Mouse (Mus musculus) lung, postnatal 0 days (tissue): ENCODE measurements around the gene Htra1.

Experiments used
- CTCF ChIP-seq: IDR thresholded peaks from 2 replicates; pipeline ENCODE4 v1.5.1; 2016; ENCODE audit warnings: antibody characterized with exemption, mild to moderate bottlenecking
- EP300 ChIP-seq: IDR thresholded peaks from 2 replicates; pipeline ENCODE4 v1.6.1; 2016; ENCODE audit warnings: antibody characterized with exemption, mild to moderate bottlenecking, control low read depth

DNA sequence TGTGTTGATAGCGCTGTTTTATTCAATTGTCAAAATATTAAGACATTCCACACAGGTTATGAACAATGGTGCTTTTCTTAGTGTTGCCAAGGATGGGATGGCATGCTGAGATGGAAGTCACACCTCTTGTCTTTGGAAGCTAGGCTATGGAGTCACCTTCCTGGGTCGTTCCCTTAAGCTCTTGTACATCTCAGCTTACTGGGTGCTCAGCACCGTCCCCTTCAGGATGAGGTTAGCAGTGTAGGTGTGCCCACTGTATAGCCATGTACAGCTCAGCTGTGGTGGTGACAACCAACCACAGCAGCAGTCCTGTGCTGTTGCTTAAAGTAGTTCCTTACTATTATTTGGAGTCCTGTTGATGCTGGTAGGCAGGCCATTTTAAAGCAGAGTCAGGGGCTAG lies 47.0 kb downstream of the Htra1 start:
- TF ChIP-seq CTCF (peak; percentile 62), EP300 (no peak)
